Mouse (Mus musculus) midbrain, embryonic 14.5 days (tissue): Measurements from ENCODE around the gene Rfk. TPM values are rescaled to one million over a fixed set of nuclear protein-coding genes. Genes with fewer than 3 reads are reported as not detected.

Experiments used
- ATAC-seq: fragments of 200-750 bp; cut with Nextera tagmentation; 2 replicates; pipeline ENCODE4 v1.8.0; 2017; ENCODE audit warnings: moderate number of reproducible peaks, moderate library complexity; ENCODE audit not compliant: low FRiP score, low TSS enrichment
- DNase-seq: peaks from one replicate; pipeline ENCODE4 v3.0.0-alpha.2; 2015
- H3K27ac ChIP-seq: fragments of 300-500 bp; sonication (generic); replicated peaks from 2 replicates; pipeline ENCODE4 v1.5.1; 2014; ENCODE audit warnings: mild to moderate bottlenecking, low read depth, low read length, moderate library complexity
- H3K27me3 ChIP-seq: fragments of 300-500 bp; sonication (generic); 2 replicates; pipeline ENCODE4 v1.6.1; 2014; ENCODE audit warnings: low read length, control low read depth, mixed read lengths; ENCODE audit not compliant: control insufficient read depth, insufficient read depth
- H3K36me3 ChIP-seq: fragments of 300-500 bp; sonication (generic); 2 replicates; pipeline ENCODE4 v1.6.1; 2014; ENCODE audit warnings: low read length, control low read depth; ENCODE audit not compliant: control insufficient read depth, insufficient read depth
- H3K4me1 ChIP-seq: fragments of 300-500 bp; sonication (generic); 2 replicates; pipeline ENCODE4 v1.6.1; 2014; ENCODE audit warnings: mild to moderate bottlenecking, antibody characterized with exemption, low read length, control low read depth; ENCODE audit not compliant: control insufficient read depth, insufficient read depth
- H3K4me2 ChIP-seq: fragments of 300-500 bp; sonication (generic); 2 replicates; pipeline ENCODE4 v1.6.1; 2014; ENCODE audit warnings: mild to moderate bottlenecking, low read length, moderate library complexity
- H3K4me3 ChIP-seq: fragments of 300-500 bp; sonication (generic); replicated peaks from 2 replicates; pipeline ENCODE4 v1.5.1; 2014; ENCODE audit warnings: low read depth, low read length
- H3K9ac ChIP-seq: fragments of 300-500 bp; sonication (generic); replicated peaks from 2 replicates; pipeline ENCODE4 v1.6.1; 2014; ENCODE audit warnings: mild to moderate bottlenecking, low read length, moderate library complexity
- H3K9me3 ChIP-seq: fragments of 300-500 bp; sonication (generic); 2 replicates; pipeline ENCODE4 v1.6.1; 2016; ENCODE audit warnings: low read length, control low read depth, mixed read lengths; ENCODE audit not compliant: control insufficient read depth
- WGBS: fragments of 180-500 bp; shearing (Covaris S2); extraction: QIAGEN DNeasy Blood & Tissue Kit; methylation state at CpG from one replicate; pipeline ENCODE4 v1.1.7; 2014; 5-methylcytosine and 5-hydroxymethylcytosine counted together
- polyA plus RNA-seq: library from polyadenylated mRNA; unstranded; fragments of >200 nt; fragmentation: Nextera tagmentation; extraction: Ambion mirVana; gene quantifications from 2 replicates; pipeline ENCODE4 v1.2.1, GENCODE M21; 2014

Gene Rfk
- polyA plus RNA-seq, 1 experiment from 2014 or later: 71.0 TPM

DNA sequence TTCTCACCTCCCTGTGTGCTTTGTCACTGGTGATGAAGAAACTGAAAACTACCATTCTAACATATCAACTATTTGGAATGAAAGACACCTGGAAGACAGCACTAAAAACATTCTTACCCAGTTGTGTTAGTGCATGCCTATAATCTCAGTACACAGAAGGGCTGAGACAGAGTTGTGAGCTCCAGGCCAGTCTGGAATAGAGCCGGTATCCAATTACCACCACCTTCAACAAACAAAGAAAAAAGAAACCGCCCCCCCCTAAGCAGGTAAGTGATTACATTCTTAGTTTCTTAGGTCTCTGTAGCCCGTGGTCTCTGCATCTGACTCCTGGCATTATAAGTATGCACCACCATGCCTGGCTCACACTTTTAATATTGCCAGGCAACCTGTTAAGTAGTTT, 977 bp upstream of the Rfk start:
- DNase-seq (no peak), ATAC-seq (no peak)
- H3K4me2 ChIP-seq: no peak overlapping the region
- WGBS: 12% methylated on average over 3 of the region's 3 CpGs
- H3K4me1 ChIP-seq: peaks cover 10% of the 10 kb centered on the region
- H3K27ac ChIP-seq: no peak overlapping the region
- H3K36me3 ChIP-seq: peaks cover 7% of the 10 kb centered on the region; the same call in 1 of the 2 replicates
- peak overlapping the region; percentile 96; the same call in 1 of the 2 replicates for H3K4me3 ChIP-seq
- H3K9ac ChIP-seq: no peak overlapping the region
- 0 out of 2 replicates have a peak, but pooled peaks cover 4% of the 10 kb centered on the region for H3K27me3 ChIP-seq
- H3K9me3 ChIP-seq: no peaks in the 10 kb centered on the region

DNA sequence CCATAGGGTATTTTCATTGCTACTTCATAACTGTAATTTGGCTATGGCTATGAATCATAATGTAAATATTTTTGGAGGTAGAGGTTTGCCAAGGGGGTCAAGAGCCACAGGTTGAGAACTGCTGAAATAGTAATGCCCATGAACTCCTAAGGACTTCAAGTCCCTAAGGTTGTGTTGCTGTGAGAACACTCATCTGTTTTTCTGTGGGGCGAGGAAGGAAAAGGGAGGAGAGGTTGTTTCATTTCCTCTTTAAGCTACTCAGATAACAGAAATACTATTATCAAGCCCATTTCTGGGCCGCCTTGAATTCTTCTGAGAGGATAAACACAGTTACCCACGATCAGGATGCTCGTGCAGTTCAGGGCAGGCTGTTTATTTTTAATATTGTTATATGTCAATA, 3.0 kb downstream of the Rfk start:
- Histone ChIP-seq H3K4me1 (peaks cover 10% of the 10 kb centered on the region), H3K27ac (no peak overlapping the region), H3K9me3 (no peaks in the 10 kb centered on the region), H3K9ac (no peak overlapping the region), H3K4me2 (no peak overlapping the region), H3K36me3 (peaks cover 31% of the 10 kb centered on the region), H3K4me3 (no peak overlapping the region), H3K27me3 (0 out of 2 replicates have a peak, but pooled peaks cover 4% of the 10 kb centered on the region)
- ATAC-seq (no peak), DNase-seq (no peak)
- WGBS: 95% methylated on average over 4 of the region's 4 CpGs

DNA sequence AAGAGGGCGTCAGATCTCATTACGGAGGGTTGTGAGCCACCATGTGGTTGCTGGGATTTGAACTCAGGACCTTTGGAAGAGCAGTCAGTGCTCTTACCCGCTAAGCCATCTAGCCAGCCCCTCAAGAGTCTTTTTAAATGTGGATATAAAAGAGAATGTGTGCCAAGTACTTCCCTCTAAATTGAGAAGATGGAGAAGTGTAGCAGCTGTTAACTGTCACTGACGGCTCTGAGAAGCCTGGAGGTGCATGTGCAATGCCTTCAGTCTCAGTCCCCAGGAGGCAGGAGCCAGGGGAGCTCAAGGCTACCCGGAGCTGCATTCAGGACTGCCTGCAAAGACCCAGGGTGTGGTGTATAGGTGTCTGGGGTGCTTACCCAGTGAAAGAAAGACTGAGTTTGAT, 4.1 kb downstream of the Rfk start:
- H3K9me3 ChIP-seq: no peaks in the 10 kb centered on the region
- no peak overlapping the region for H3K4me3 ChIP-seq
- ATAC-seq (no peak), DNase-seq (no peak)
- no peak overlapping the region for H3K9ac ChIP-seq
- no peak overlapping the region for H3K27ac ChIP-seq
- H3K36me3 ChIP-seq: peaks cover 31% of the 10 kb centered on the region
- peaks cover 10% of the 10 kb centered on the region for H3K4me1 ChIP-seq
- 78% methylated on average over 5 of the region's 5 CpGs for whole genome bisulfite sequencing
- H3K4me2 ChIP-seq: no peak overlapping the region
- H3K27me3 ChIP-seq: 0 out of 2 replicates have a peak, but pooled peaks cover 3% of the 10 kb centered on the region

DNA sequence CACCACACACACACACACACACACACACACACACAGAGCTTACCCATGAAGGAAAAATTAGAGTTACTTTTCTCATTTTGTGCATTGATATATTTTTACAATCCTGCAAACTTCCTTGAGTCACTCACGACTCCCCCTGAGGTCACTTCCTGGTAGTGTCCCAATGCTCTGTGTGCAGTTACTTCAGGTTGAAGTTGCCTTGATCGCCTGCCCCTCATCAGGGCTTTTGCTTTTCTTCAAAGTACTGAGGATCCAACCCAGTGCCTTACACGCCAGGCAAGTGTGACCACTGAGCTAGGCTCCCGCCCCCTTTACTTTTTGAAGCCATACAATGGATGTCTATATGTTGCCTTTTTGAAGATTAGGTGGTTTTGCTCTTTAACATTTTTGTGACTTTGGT, 6.1 kb downstream of the Rfk start:
- Histone ChIP-seq H3K4me1 (peaks cover 5% of the 10 kb centered on the region), H3K9me3 (no peaks in the 10 kb centered on the region)

DNA sequence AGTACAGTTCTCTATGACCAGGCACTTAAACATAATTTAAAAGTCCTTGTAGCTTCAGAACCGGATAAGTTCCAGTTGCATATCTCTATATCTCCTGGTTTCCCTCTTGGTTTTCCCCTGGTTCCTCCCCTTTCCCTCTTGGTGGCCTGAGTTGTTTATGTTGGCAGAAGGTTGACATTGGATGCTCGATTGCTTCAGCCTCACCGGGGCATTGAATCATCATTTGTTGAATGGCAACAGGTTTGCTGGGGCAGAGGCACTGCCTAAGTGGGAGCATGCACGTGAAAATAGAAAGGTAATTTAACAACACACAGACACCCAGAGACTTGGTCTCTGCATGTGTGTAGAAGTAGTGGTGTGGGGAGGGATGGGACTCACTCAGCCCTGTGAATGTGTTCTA, 6.7 kb downstream of the Rfk start:
- Histone ChIP-seq H3K27ac (no peak overlapping the region), H3K4me1 (no peaks in the 10 kb centered on the region), H3K9ac (no peak overlapping the region), H3K4me2 (no peak overlapping the region), H3K9me3 (no peaks in the 10 kb centered on the region), H3K27me3 (no peaks in the 10 kb centered on the region), H3K4me3 (no peak overlapping the region), H3K36me3 (peaks cover 31% of the 10 kb centered on the region)
- WGBS: 94% methylated on average over 4 of the region's 4 CpGs
- ATAC-seq (no peak), DNase-seq (no peak)

More for the DNA sequence above, 6.1 kb downstream of the Rfk start:
- H3K27me3 ChIP-seq: no peaks in the 10 kb centered on the region
- H3K27ac ChIP-seq: no peak overlapping the region
- DNase-seq: no peak
- no peak overlapping the region for H3K4me2 ChIP-seq
- peaks cover 31% of the 10 kb centered on the region for H3K36me3 ChIP-seq
- WGBS: 86% methylated on average over 4 of the region's 4 CpGs
- no peak for ATAC-seq
- no peak overlapping the region for H3K9ac ChIP-seq
- no peak overlapping the region for H3K4me3 ChIP-seq

DNA sequence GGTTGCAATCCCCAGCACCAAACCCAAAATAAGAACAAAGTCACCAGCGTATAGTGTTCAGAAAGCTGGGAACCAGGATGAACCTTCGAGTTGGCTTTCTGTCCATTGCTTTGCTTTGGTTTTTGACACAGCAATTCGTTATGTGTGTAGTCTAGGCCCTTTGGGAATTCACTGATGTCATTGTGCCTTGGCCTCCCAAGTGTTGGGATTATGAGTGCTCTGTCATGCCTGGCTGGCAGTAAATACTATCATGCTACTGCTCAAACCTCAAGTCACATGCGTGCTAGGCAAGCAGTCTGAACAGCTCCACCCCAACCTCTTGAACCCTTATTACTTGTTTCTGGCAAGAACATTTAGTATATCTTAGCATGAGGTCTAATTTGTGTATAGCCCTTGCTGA, 9.3 kb downstream of the Rfk start:
- WGBS: 88% methylated on average over 4 of the region's 4 CpGs
- H3K9me3 ChIP-seq: no peaks in the 10 kb centered on the region
- no peak overlapping the region for H3K4me3 ChIP-seq
- no peak overlapping the region for H3K9ac ChIP-seq
- H3K27me3 ChIP-seq: no peaks in the 10 kb centered on the region
- peaks cover 21% of the 10 kb centered on the region for H3K36me3 ChIP-seq
- no peak overlapping the region for H3K4me2 ChIP-seq
- ATAC-seq (no peak), DNase-seq (no peak)
- H3K27ac ChIP-seq: no peak overlapping the region
- H3K4me1 ChIP-seq: no peaks in the 10 kb centered on the region

DNA sequence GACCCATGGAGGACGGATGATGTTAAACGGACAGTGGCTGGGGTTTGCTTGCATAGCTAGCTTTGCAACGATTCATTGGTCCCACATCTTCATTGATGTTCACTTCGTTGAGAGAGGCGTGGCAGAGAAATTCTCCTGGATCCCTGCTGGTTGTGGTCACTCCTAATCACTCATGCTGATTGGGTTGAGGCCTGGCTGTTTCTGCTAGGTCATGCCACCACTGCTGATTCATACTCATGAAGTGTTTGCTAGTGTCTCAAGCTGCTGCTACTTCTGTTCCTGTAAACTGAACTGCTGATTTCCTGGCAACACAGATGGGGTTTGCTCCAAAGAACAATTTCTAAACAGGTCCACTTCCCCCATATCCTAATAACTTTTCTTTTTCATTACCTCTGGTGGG, 13.0 kb downstream of the Rfk start:
- Histone ChIP-seq H3K9me3 (no peaks in the 10 kb centered on the region), H3K27me3 (no peaks in the 10 kb centered on the region), H3K9ac (no peak overlapping the region), H3K4me2 (no peak overlapping the region), H3K4me1 (no peaks in the 10 kb centered on the region), H3K4me3 (no peak overlapping the region), H3K36me3 (no peaks in the 10 kb centered on the region), H3K27ac (no peak overlapping the region)
- WGBS: 94% methylated on average over 5 of the region's 5 CpGs
- DNase-seq (no peak), ATAC-seq (no peak)

DNA sequence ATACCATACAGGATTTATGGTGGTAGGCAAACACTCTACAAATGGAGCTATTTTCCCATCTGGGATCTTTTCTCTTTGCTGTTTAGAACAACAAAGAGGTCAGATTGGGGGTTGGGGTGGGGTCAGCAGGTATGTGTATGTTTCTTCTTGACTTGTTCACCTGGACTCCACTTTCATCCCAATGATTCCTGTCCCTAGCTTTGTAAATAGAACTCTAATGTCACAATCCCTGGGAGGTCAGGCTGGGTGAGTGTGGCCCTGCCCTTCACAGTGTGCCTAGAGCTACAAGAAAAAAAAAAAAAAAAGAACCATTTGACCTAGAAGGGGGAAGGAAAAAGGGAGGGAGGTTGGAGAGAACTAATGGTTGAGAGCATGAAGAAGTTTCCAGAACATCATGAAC, 14.7 kb downstream of the Rfk start:
- no peak overlapping the region for H3K9ac ChIP-seq
- no peak overlapping the region for H3K4me2 ChIP-seq
- H3K27ac ChIP-seq: no peak overlapping the region
- H3K27me3 ChIP-seq: no peaks in the 10 kb centered on the region
- no peaks in the 10 kb centered on the region for H3K9me3 ChIP-seq
- ATAC-seq: no peak
- H3K36me3 ChIP-seq: no peaks in the 10 kb centered on the region
- no peaks in the 10 kb centered on the region for H3K4me1 ChIP-seq
- no peak overlapping the region for H3K4me3 ChIP-seq
- no peak for DNase-seq

DNA sequence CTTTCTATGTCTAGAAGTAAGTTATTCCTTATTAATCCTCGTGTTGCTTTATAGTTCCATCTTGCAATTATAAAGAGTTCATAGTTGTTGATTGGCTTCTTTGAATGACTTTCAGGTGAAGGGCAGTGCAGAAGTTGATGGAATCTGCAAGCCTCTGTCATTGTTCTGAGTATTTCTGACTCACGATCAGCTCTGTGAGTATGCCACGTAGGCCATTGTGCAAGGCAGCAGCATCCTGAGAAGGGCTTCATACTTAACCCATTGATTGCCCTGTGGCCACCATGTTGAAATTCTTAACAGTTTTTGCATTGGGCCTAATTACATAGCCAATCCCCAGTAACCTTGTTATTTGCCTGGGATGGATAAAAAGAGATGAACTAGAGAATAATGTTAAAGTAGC, 15.5 kb downstream of the Rfk start:
- Histone ChIP-seq H3K4me1 (no peaks in the 10 kb centered on the region), H3K9me3 (no peaks in the 10 kb centered on the region), H3K27me3 (no peaks in the 10 kb centered on the region), H3K36me3 (no peaks in the 10 kb centered on the region), H3K4me2 (no peak overlapping the region), H3K4me3 (no peak overlapping the region), H3K27ac (no peak overlapping the region), H3K9ac (no peak overlapping the region)
- WGBS: 57% methylated on average over 3 of the region's 3 CpGs
- no peak for ATAC-seq
- no peak for DNase-seq
